Mouse (Mus musculus) mouse trophoblast stem cell (cell line): ENCODE results near the gene Nudt10.
"Not testable (repeated sequence)": the region's sequence is repeated elsewhere in the genome, so short reads cannot be mapped to it uniquely, and the experiment has no call there.

Experiments used
- in situ Hi-C, 2 experiments: fragments of 300-500 bp; cut with MseI, MboI; formaldehyde crosslinking; loops; 2 replicates in 1 of 2; 3 replicates in 1 of 2; pipeline ENCODE4 v1.15.1; 2025

The Nudt10 gene

DNA sequence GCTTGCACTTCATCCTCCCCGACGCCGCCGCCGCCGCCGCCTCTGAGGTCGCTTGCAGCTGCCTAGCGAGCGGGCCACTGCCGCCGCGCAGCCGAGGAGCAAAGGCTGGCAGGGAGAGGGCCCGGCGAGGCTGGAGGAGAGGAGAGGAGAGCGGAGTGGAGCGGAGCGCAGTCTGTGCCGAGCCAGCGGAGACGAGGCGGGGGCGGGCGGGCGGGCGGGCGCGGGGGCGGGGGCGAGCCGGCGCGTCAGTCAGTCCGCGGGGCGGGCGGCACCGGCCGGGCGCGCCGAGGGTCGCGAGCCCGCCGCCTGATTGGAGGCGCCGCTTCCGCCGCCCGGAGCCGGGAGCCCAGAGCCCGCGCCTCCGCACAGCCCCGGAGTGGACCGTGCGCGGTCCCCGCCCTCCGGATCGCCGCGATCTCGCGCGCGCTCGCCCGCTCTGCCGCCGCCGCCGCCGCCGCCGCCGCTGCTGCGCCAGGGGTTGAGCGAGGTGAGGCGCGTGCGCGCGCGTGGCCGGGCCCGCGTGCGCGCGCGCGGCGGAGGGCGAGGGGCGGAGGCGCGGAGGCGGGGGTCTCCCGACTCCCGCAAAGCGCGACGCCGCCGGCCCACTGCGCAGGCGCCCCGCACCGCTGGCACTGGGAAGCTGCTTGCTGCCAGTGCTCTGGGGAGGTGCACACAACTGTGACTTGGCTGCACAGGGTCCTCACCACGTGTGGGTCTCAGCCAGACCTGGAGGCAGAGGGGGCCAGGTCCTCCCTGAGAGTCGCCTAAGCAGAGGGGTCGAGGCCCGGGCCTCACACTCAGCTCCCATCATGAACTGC is at the start of gene Nudt10:
Gene Nudt10, minus strand, starts transcription at position 193 of the 818 bp plus-strand sequence.
- in situ Hi-C loops = not testable (repeated sequence)

DNA sequence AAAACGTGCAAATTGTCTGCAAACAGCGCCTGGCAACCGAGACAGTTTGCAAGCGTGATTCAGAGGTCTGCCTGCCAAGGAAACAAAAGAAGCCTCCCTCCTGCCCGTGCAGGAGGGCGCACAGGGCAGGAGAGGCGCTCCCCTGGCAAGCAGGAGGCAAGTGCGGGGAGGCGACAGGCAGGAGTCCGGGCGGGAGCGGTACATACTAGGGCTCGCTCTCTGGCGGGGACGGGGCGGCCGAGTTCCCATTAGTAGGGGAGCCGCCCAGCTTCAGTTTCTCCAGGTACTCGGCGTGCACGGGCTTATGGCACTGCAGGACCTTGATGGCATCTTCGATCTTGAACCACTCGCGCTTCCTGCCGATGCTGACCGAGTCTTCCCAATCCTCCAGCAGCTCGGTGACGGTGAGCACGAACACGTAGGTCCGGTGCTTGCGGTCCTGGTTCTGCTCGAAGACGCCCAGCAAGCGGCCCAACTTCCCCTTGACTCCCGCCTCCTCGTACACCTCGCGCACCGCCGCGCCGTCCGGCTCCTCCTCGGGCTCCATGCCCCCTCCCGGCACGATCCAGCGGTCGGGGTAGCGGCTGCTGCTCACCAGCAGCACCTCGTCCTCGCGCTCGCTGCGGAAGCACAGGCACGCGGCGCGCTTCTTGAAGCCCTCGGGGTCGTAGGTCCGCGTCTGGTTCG is 536 bp downstream of the Nudt10 start:
- in situ Hi-C loops = not testable (repeated sequence)

DNA sequence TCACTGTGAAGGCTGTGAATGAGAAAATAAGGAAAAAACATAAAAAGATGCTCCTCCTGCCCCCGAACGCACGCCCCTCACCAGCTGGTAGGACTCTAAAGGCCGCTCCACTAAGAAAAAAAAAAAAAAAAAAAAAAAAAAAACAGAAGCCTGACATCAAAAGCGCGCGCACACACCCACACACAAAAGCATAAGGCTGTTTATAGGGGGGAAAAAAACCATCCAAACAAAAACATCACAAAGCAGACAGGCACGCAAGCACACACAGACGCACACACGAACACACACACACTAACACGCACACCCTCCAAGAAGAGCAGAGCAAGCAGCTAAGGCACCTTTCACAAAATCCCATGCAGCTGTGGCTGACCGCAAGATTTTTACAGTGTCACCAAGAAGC is 1.1 kb downstream of the Nudt10 start:
- in situ Hi-C loops = no loop called here
